Mouse (Mus musculus) lung, adult 2 months (tissue): ENCODE results near the gene Rpap1. TPM values are rescaled to one million over a fixed set of nuclear protein-coding genes. Genes with fewer than 3 reads are reported as not detected.

Experiments
- DNase-seq: peaks from one replicate; pipeline ENCODE4 v3.0.0; 2022
- H3K4me1 ChIP-seq: fragments of 200-500 bp; 2 replicates; pipeline ENCODE4 v1.6.1; 2011; ENCODE audit warnings: low read length; ENCODE audit not compliant: control insufficient read depth, insufficient read depth
- H3K4me3 ChIP-seq: fragments of 200-500 bp; replicated peaks from 2 replicates; pipeline ENCODE3; 2011; ENCODE audit warnings: low read depth, mild to moderate bottlenecking, control low read depth, low read length; ENCODE audit errors: extremely low read depth
- CTCF ChIP-seq: fragments of 200-500 bp; IDR thresholded peaks from 2 replicates; pipeline ENCODE4 v1.5.1; 2011; ENCODE audit warnings: mild to moderate bottlenecking, low read length, control low read depth; ENCODE audit not compliant: insufficient read depth
- POLR2A ChIP-seq: fragments of 200-500 bp; IDR thresholded peaks from 2 replicates; pipeline ENCODE4 v1.6.1; 2011; ENCODE audit warnings: low read depth, mild to moderate bottlenecking, control low read depth, low read length, borderline replicate concordance; ENCODE audit errors: extremely low read depth
- WGBS: fragments of 180-500 bp; shearing (Covaris S2); methylation state at CpG from one replicate; pipeline ENCODE4 v1.1.7; 2018; 5-methylcytosine and 5-hydroxymethylcytosine counted together
- polyA plus RNA-seq: library from polyadenylated mRNA; depleted of rRNA; stranded (reverse); fragments of >200 nt; gene quantifications from 2 replicates; pipeline ENCODE4 v1.2.3, GENCODE M21; 2012

Gene Rpap1
- polyA plus RNA-seq, 1 experiment = 24.5 TPM

GRCm38 (mm10) chr2:119758844-119759835 lies 28.2 kb downstream of the Rpap1 start:
- no peak for DNase-seq
- no peak overlapping the region for H3K4me3 ChIP-seq
- TF ChIP-seq CTCF (no peak), POLR2A (no peak)

GRCm38 (mm10) chr2:119758101-119758843 lies 29.1 kb downstream of the Rpap1 start:
- DNase-seq = peak; percentile 51
- Histone ChIP-seq H3K4me3 (peak overlapping the region; percentile 59), H3K4me1 (peaks cover 6% of the 10 kb centered on the region)
- 1% methylated on average over 59 of the region's 77 CpGs for WGBS
- no peak for TF ChIP-seq POLR2A
- TF ChIP-seq CTCF = no peak

More at GRCm38 (mm10) chr2:119758844-119759835, 28.2 kb downstream of the Rpap1 start:
- H3K4me1 ChIP-seq = peaks cover 6% of the 10 kb centered on the region
- WGBS = 7% methylated on average over 44 of the region's 44 CpGs

GRCm38 (mm10) chr2:119757601-119758100 lies 29.7 kb downstream of the Rpap1 start:
- 6% methylated on average over 31 of the region's 31 CpGs for WGBS
- H3K4me1 ChIP-seq = peaks cover 6% of the 10 kb centered on the region
- H3K4me3 ChIP-seq = peak overlapping the region; percentile 59
- TF ChIP-seq POLR2A = no peak
- TF ChIP-seq CTCF = no peak
- DNase-seq = no peak

- TF ChIP-seq POLR2A (no peak), CTCF (no peak)
- no peak overlapping the region for H3K4me3 ChIP-seq
- WGBS = 73% methylated on average over 13 of the region's 13 CpGs
- no peak for DNase-seq
- H3K4me1 ChIP-seq = no peaks in the 10 kb centered on the region
These were observed 38.1 kb downstream of the Rpap1 start for GRCm38 (mm10) chr2:119749260-119749659.

- H3K4me3 ChIP-seq = no peak overlapping the region
- DNase-seq = no peak
- H3K4me1 ChIP-seq = no peaks in the 10 kb centered on the region; the same call in 1 of the 2 replicates
- WGBS = 75% methylated on average over 7 of the region's 7 CpGs
- TF ChIP-seq POLR2A = no peak
These were observed 39.8 kb downstream of the Rpap1 start for GRCm38 (mm10) chr2:119747554-119747953.

- Histone ChIP-seq H3K4me1 (peaks cover 3% of the 10 kb centered on the region; the same call in 1 of the 2 replicates), H3K4me3 (no peak overlapping the region)
- no peak for DNase-seq
- TF ChIP-seq POLR2A = no peak
- TF ChIP-seq CTCF = peak; percentile 20; the same call in 1 of the 2 replicates
- WGBS = 28% methylated on average over 1 of the region's 1 CpGs
These were observed 42.1 kb downstream of the Rpap1 start for GRCm38 (mm10) chr2:119745281-119745680.

GRCm38 (mm10) chr2:119744163-119745111 lies 42.9 kb downstream of the Rpap1 start:
- no peak for TF ChIP-seq CTCF
- no peak for TF ChIP-seq POLR2A
- peak overlapping the region; percentile 13 for H3K4me3 ChIP-seq
- peaks cover 3% of the 10 kb centered on the region; the same call in 1 of the 2 replicates for H3K4me1 ChIP-seq
- 13% methylated on average over 46 of the region's 46 CpGs for WGBS
- peak; percentile 54 for DNase-seq

GRCm38 (mm10) chr2:119743808-119744162 lies 43.6 kb downstream of the Rpap1 start:
- 19% methylated on average over 22 of the region's 22 CpGs for WGBS
- H3K4me1 ChIP-seq = peaks cover 3% of the 10 kb centered on the region; the same call in 1 of the 2 replicates
- TF ChIP-seq CTCF (no peak), POLR2A (0 out of 2 replicates have a peak, but pooled peaks have one; percentile 9)
- no peak overlapping the region for H3K4me3 ChIP-seq
- DNase-seq = no peak
